Mouse (Mus musculus): Measurements from ENCODE around the gene Tmem37. TPM values are rescaled to one million over a fixed set of nuclear protein-coding genes. Genes with fewer than 3 reads are reported as not detected.

Gene Tmem37
- polyA plus RNA-seq, 1 experiment from 2014 or later: 6.8 TPM

GRCm38 (mm10) chr1:120034793-120035192 lies 39.1 kb downstream of the Tmem37 start:
- 91% methylated on average over 1 of the region's 1 CpGs for WGBS
- no peak overlapping the region for H3K4me3 ChIP-seq (ENCODE audit: low read depth, low read length)
- no peaks in the 10 kb centered on the region for H3K27me3 ChIP-seq (ENCODE audit: control insufficient read depth, insufficient read depth, low read length)
- ATAC-seq (ENCODE audit: low FRiP score) (no peak), DNase-seq (ENCODE audit: low spot score, missing footprints) (no peak)
- no peaks in the 10 kb centered on the region for H3K9me3 ChIP-seq (ENCODE audit: control insufficient read depth, low read length)
- H3K4me1 ChIP-seq (ENCODE audit: control insufficient read depth, insufficient read depth, low read length): no peaks in the 10 kb centered on the region
- H3K27ac ChIP-seq (ENCODE audit: low read depth, low read length): no peak overlapping the region
- H3K4me2 ChIP-seq: no peak overlapping the region
- no peaks in the 10 kb centered on the region for H3K36me3 ChIP-seq (ENCODE audit: control insufficient read depth, insufficient read depth, low read length)
- no peak overlapping the region for H3K9ac ChIP-seq (ENCODE audit: low read length)

GRCm38 (mm10) chr1:120033469-120033854 lies 40.4 kb downstream of the Tmem37 start:
- Histone ChIP-seq H3K27ac (ENCODE audit: low read depth, low read length) (no peak overlapping the region), H3K4me1 (ENCODE audit: control insufficient read depth, insufficient read depth, low read length) (no peaks in the 10 kb centered on the region), H3K4me2 (no peak overlapping the region), H3K36me3 (ENCODE audit: control insufficient read depth, insufficient read depth, low read length) (no peaks in the 10 kb centered on the region), H3K4me3 (ENCODE audit: low read depth, low read length) (no peak overlapping the region), H3K9ac (ENCODE audit: low read length) (no peak overlapping the region), H3K9me3 (ENCODE audit: control insufficient read depth, low read length) (no peaks in the 10 kb centered on the region), H3K27me3 (ENCODE audit: control insufficient read depth, insufficient read depth, low read length) (no peaks in the 10 kb centered on the region)
- no peak for ATAC-seq (ENCODE audit: low FRiP score)
- no peak for DNase-seq (ENCODE audit: low spot score, missing footprints)
- 82% methylated on average over 2 of the region's 2 CpGs for WGBS

- H3K9me3 ChIP-seq (ENCODE audit: control insufficient read depth, low read length): no peaks in the 10 kb centered on the region
- no peak overlapping the region for H3K9ac ChIP-seq (ENCODE audit: low read length)
- ATAC-seq (ENCODE audit: low FRiP score): peak; percentile 82
- DNase-seq (ENCODE audit: low spot score, missing footprints): peak; percentile 92
- H3K4me3 ChIP-seq (ENCODE audit: low read depth, low read length): no peak overlapping the region
- H3K4me1 ChIP-seq (ENCODE audit: control insufficient read depth, insufficient read depth, low read length): no peaks in the 10 kb centered on the region
- WGBS: 50% methylated on average over 10 of the region's 10 CpGs
- no peak overlapping the region for H3K27ac ChIP-seq (ENCODE audit: low read depth, low read length)
- H3K36me3 ChIP-seq (ENCODE audit: control insufficient read depth, insufficient read depth, low read length): no peaks in the 10 kb centered on the region
- H3K4me2 ChIP-seq: no peak overlapping the region
- H3K27me3 ChIP-seq (ENCODE audit: control insufficient read depth, insufficient read depth, low read length): no peaks in the 10 kb centered on the region
These were observed 40.9 kb downstream of the Tmem37 start for GRCm38 (mm10) chr1:120032804-120033468.

GRCm38 (mm10) chr1:120030474-120030873 lies 43.4 kb downstream of the Tmem37 start:
- WGBS: 79% methylated on average over 3 of the region's 3 CpGs
- ATAC-seq (ENCODE audit: low FRiP score): no peak
- no peak for DNase-seq (ENCODE audit: low spot score, missing footprints)
- Histone ChIP-seq H3K9me3 (ENCODE audit: control insufficient read depth, low read length) (no peaks in the 10 kb centered on the region), H3K9ac (ENCODE audit: low read length) (no peak overlapping the region), H3K27me3 (ENCODE audit: control insufficient read depth, insufficient read depth, low read length) (no peaks in the 10 kb centered on the region), H3K4me3 (ENCODE audit: low read depth, low read length) (no peak overlapping the region), H3K4me1 (ENCODE audit: control insufficient read depth, insufficient read depth, low read length) (no peaks in the 10 kb centered on the region), H3K4me2 (no peak overlapping the region), H3K27ac (ENCODE audit: low read depth, low read length) (no peak overlapping the region), H3K36me3 (ENCODE audit: control insufficient read depth, insufficient read depth, low read length) (no peaks in the 10 kb centered on the region)

GRCm38 (mm10) chr1:120027693-120028092 lies 46.2 kb downstream of the Tmem37 start:
- ATAC-seq (ENCODE audit: low FRiP score): no peak
- H3K36me3 ChIP-seq (ENCODE audit: control insufficient read depth, insufficient read depth, low read length): no peaks in the 10 kb centered on the region
- H3K4me1 ChIP-seq (ENCODE audit: control insufficient read depth, insufficient read depth, low read length): no peaks in the 10 kb centered on the region
- H3K27ac ChIP-seq (ENCODE audit: low read depth, low read length): no peak overlapping the region
- DNase-seq (ENCODE audit: low spot score, missing footprints): no peak
- no peak overlapping the region for H3K4me2 ChIP-seq
- H3K9ac ChIP-seq (ENCODE audit: low read length): no peak overlapping the region
- H3K27me3 ChIP-seq (ENCODE audit: control insufficient read depth, insufficient read depth, low read length): no peaks in the 10 kb centered on the region
- H3K4me3 ChIP-seq (ENCODE audit: low read depth, low read length): no peak overlapping the region
- H3K9me3 ChIP-seq (ENCODE audit: control insufficient read depth, low read length): no peaks in the 10 kb centered on the region
- 86% methylated on average over 4 of the region's 4 CpGs for WGBS

GRCm38 (mm10) chr1:120025050-120025439 lies 48.8 kb downstream of the Tmem37 start:
- DNase-seq (ENCODE audit: low spot score, missing footprints) (no peak), ATAC-seq (ENCODE audit: low FRiP score) (no peak)
- Histone ChIP-seq H3K4me3 (ENCODE audit: low read depth, low read length) (no peak overlapping the region), H3K4me1 (ENCODE audit: control insufficient read depth, insufficient read depth, low read length) (no peaks in the 10 kb centered on the region), H3K36me3 (ENCODE audit: control insufficient read depth, insufficient read depth, low read length) (no peaks in the 10 kb centered on the region), H3K27me3 (ENCODE audit: control insufficient read depth, insufficient read depth, low read length) (no peaks in the 10 kb centered on the region), H3K9ac (ENCODE audit: low read length) (no peak overlapping the region), H3K4me2 (no peak overlapping the region), H3K9me3 (ENCODE audit: control insufficient read depth, low read length) (no peaks in the 10 kb centered on the region), H3K27ac (ENCODE audit: low read depth, low read length) (no peak overlapping the region)
- 39% methylated on average over 2 of the region's 2 CpGs for WGBS

GRCm38 (mm10) chr1:120024331-120025049 lies 49.4 kb downstream of the Tmem37 start:
- no peak for DNase-seq (ENCODE audit: low spot score, missing footprints)
- no peak overlapping the region for H3K27ac ChIP-seq (ENCODE audit: low read depth, low read length)
- 71% methylated on average over 10 of the region's 10 CpGs for WGBS

GRCm38 (mm10) chr1:120021951-120022350 lies 51.9 kb downstream of the Tmem37 start:
- Histone ChIP-seq H3K4me2 (no peak overlapping the region), H3K9ac (ENCODE audit: low read length) (no peak overlapping the region), H3K27ac (ENCODE audit: low read depth, low read length) (no peak overlapping the region), H3K27me3 (ENCODE audit: control insufficient read depth, insufficient read depth, low read length) (no peaks in the 10 kb centered on the region; the same call in 1 of the 2 replicates), H3K9me3 (ENCODE audit: control insufficient read depth, low read length) (no peaks in the 10 kb centered on the region), H3K36me3 (ENCODE audit: control insufficient read depth, insufficient read depth, low read length) (no peaks in the 10 kb centered on the region), H3K4me3 (ENCODE audit: low read depth, low read length) (no peak overlapping the region), H3K4me1 (ENCODE audit: control insufficient read depth, insufficient read depth, low read length) (no peaks in the 10 kb centered on the region)
- DNase-seq (ENCODE audit: low spot score, missing footprints): no peak
- WGBS: 92% methylated on average over 17 of the region's 17 CpGs
- no peak for ATAC-seq (ENCODE audit: low FRiP score)

More at GRCm38 (mm10) chr1:120024331-120025049, 49.4 kb downstream of the Tmem37 start:
- no peak for ATAC-seq (ENCODE audit: low FRiP score)
- Histone ChIP-seq H3K36me3 (ENCODE audit: control insufficient read depth, insufficient read depth, low read length) (no peaks in the 10 kb centered on the region), H3K9ac (ENCODE audit: low read length) (no peak overlapping the region), H3K9me3 (ENCODE audit: control insufficient read depth, low read length) (no peaks in the 10 kb centered on the region), H3K4me2 (no peak overlapping the region), H3K4me1 (ENCODE audit: control insufficient read depth, insufficient read depth, low read length) (no peaks in the 10 kb centered on the region), H3K27me3 (ENCODE audit: control insufficient read depth, insufficient read depth, low read length) (no peaks in the 10 kb centered on the region), H3K4me3 (ENCODE audit: low read depth, low read length) (no peak overlapping the region)

- Histone ChIP-seq H3K4me3 (ENCODE audit: low read depth, low read length) (no peak overlapping the region), H3K9me3 (ENCODE audit: control insufficient read depth, low read length) (no peaks in the 10 kb centered on the region), H3K36me3 (ENCODE audit: control insufficient read depth, insufficient read depth, low read length) (no peaks in the 10 kb centered on the region), H3K9ac (ENCODE audit: low read length) (no peak overlapping the region), H3K4me1 (ENCODE audit: control insufficient read depth, insufficient read depth, low read length) (no peaks in the 10 kb centered on the region), H3K27me3 (ENCODE audit: control insufficient read depth, insufficient read depth, low read length) (no peaks in the 10 kb centered on the region; the same call in 1 of the 2 replicates), H3K4me2 (no peak overlapping the region), H3K27ac (ENCODE audit: low read depth, low read length) (no peak overlapping the region)
- DNase-seq (ENCODE audit: low spot score, missing footprints): no peak
- no peak for ATAC-seq (ENCODE audit: low FRiP score)
- 75% methylated on average over 7 of the region's 7 CpGs for WGBS
These were observed 53.5 kb downstream of the Tmem37 start for GRCm38 (mm10) chr1:120020322-120020897.
